Mouse (Mus musculus): ENCODE data around the gene Eif3d.

DNA sequence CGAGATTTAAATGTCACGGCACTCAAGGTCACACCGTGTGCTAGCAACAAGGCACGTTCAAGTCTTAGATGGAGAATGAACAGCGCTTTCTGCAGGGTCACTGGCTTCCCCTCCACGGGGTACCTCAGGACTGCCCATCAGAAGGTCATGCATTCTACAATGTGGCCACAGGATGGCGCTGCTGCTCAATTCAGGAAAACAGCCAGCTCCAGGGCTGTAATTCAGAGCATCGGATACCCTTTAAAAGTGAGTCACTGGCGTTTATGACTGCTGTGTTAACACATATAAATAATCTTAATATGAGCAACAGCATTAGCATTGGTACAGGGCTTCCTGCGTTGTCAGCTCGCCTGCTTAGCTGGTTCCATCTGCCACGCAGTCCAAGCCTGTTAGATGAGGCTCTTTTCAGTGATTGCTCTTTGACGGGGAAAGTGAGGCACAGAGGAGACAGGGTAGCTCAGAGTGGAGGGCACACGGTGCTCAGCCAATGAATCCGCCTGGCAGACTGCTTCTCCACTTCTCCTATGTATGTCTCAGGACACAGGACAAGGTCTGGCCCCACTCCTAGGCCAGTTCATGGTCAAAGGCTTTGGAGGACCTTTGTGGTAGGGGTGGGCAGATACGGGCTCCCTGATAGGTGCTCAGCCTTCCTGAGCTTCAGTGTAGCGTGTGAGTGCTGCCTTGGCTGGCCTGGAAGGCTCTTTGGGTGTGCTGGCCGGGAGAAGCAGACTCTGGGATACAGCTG lies 11.8 kb upstream of the Eif3d start:
- TF ChIP-seq GATA1 (IDR thresholded peaks at IDR 0.05; ENCODE audit: borderline replicate concordance, low read length) (no peak), CTCF (IDR thresholded peaks at IDR 0.05; ENCODE audit: low read depth, low read length) (peak; percentile 86), TAL1 (conservative IDR thresholded peaks at IDR 0.05; ENCODE audit: low read depth, low read length) (no peak)
